Mouse (Mus musculus) splenic B cell, adult 2 months (primary cell): ENCODE data around the gene Fbxl20.

Experiments used
- DNase-seq: peaks from one replicate; pipeline ENCODE4 v3.0.0-alpha.2; 2011; ENCODE audit warnings: low read depth, low spot score
- H3K27me3 ChIP-seq: 2 replicates; pipeline ENCODE4 v1.6.1; 2012; ENCODE audit warnings: mild to moderate bottlenecking, low read length, moderate library complexity, mixed read lengths; ENCODE audit not compliant: control insufficient read depth, poor library complexity, insufficient read depth, severe bottlenecking
- H3K36me3 ChIP-seq: 2 replicates; pipeline ENCODE4 v1.6.1; 2012; ENCODE audit warnings: mild to moderate bottlenecking, low read length, moderate library complexity, mixed read lengths; ENCODE audit not compliant: control insufficient read depth, poor library complexity, insufficient read depth, severe bottlenecking

The Fbxl20 gene

DNA sequence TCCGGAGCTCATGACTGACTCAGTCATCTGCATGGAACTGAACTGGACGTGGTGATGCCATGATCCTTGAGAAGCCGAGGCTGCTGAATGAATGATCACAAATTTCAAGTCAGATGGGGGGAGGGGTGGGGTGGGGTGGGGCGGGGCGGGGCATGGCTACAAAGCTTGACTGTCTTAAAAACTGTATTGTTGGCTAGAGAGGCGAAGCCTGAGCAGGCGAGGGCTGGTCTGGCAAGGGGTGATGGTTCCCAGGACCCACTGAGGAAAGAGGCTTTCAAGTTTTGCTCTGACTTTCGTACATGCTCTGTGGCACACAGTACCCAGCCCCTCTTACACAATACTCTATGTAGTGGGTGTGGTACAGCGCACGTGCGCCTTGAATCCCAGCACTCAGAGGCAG lies 12.4 kb downstream of the Fbxl20 start:
- H3K27me3 ChIP-seq, result no peaks in the 10 kb centered on the region

DNA sequence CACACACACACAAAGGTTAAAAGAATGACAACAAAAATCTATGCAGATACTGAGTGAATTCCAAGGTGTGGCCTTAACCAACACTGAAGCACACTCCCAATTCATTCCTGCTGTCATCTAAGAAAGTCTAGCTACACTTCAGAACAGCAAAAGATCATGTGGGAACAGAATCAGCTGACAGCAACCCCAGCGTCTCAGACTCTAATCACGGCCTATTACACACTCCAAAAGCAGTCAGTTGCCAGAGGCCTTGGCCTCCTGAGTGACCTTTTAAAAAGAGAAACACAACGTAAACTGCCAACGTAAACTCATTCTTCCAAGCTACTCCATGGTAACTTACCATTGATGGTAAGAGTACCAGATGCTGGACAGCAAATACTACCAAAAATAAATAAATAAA lies 15.3 kb downstream of the Fbxl20 start:
- Histone ChIP-seq H3K27me3 (no peaks in the 10 kb centered on the region), H3K36me3 (no peaks in the 10 kb centered on the region)
- DNase-seq, result no peak

More for the DNA sequence above, 12.4 kb downstream of the Fbxl20 start:
- no peaks in the 10 kb centered on the region for H3K36me3 ChIP-seq
- no peak for DNase-seq

DNA sequence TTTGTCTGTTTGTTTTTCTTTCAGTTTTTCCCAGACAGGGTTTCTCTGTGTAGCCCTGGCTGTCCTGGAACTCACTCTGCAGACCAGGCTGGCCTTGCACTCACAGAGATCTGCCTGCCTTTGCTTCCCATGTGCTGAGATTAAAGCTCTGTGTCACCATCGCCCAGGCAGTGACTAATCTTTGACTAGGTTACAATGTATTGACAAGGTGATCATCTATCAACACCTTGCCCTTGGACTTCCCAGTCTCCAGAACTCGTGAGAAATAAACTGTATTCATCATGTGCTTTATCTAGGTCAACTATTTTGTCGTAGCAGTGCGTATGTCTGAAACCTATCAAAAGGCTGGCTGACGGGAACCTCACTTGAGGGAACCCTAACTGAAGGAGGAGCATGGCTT lies 26.8 kb downstream of the Fbxl20 start:
- Histone ChIP-seq H3K27me3 (no peaks in the 10 kb centered on the region), H3K36me3 (peaks cover 4% of the 10 kb centered on the region; the same call in 1 of the 2 replicates)
- no peak for DNase-seq

DNA sequence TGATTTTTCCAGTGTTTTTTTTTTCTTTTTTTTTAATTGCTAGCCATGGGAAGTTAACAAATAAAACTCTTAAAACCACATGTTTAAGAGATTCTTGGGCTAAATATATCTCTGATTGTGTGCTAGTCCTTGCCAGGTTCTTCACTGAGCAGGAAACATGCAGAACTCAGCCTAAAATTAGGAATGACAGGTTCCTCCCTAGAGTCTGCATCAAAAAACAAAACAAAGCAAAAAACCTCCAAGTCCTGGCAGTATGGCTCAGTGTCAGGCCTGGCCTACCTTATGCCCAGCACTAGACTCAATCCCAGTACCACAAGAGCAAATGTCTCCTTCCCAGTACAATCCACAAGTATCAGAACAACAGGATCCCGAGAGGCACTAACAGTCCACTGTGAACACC lies 35.8 kb downstream of the Fbxl20 start:
- Histone ChIP-seq H3K36me3 (no peaks in the 10 kb centered on the region; the same call in 1 of the 2 replicates), H3K27me3 (no peaks in the 10 kb centered on the region)
- no peak for DNase-seq

DNA sequence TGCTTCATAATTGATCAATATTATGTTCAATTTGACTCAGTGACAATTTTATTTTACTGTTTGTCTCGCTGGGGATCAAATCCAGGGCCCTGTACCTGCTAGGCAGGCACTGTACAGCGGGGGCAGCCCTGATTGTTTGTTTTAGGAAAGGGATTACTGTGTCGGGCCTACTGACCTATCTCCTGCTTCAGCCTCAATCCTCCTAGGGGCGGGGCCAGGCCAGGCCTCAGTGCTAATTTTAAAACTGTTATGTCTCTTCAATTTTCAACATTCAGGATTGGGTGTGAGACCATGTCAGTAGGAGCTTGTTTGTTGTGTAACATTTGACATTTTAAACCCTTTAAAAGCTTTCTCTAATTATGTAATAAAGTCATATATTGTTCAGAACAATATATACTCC lies 36.7 kb downstream of the Fbxl20 start:
- no peak for DNase-seq
- no peaks in the 10 kb centered on the region; the same call in 1 of the 2 replicates for H3K36me3 ChIP-seq
- H3K27me3 ChIP-seq, result no peaks in the 10 kb centered on the region

DNA sequence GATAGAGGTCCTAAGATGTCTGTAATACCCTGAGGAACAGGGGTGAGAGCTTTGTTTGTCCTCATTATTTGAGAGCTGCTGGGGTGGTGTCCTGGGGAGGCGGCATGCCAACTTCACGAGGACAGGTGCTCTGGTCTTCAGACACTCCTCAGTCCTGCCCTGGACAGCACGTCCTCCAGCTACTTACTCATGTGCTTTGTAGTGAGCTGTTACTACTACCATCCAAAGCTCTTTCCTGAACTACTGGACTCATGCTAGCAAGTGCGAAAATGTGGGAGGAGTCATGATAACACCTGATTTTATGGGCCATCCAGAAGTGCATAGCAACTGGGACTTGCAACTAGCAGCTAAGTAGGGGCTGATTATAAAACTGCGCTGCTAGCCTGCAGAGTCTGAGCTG lies 40.5 kb downstream of the Fbxl20 start:
- Histone ChIP-seq H3K36me3 (peaks cover 2% of the 10 kb centered on the region), H3K27me3 (no peaks in the 10 kb centered on the region)
- no peak for DNase-seq

DNA sequence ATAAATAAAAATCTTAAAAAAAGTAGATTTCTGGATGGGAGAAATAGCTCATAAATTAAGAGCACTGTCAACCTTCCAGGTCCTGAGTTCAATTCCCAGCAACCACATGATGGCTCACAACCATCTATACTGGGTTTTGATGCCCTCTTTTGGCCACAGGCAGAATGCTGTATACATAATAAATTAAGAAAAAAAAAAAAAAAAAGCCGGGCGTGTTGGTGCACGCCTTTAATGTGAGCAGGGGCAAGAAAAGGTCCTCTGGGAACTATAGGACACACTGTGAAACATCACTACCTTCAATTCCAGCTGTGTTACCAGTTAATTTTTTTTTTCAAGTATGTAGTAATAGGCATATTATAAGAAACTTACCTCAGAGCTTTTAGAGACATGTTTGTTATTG lies 48.9 kb downstream of the Fbxl20 start:
- H3K27me3 ChIP-seq, result no peaks in the 10 kb centered on the region
- peaks cover 10% of the 10 kb centered on the region for H3K36me3 ChIP-seq
- DNase-seq, result no peak

DNA sequence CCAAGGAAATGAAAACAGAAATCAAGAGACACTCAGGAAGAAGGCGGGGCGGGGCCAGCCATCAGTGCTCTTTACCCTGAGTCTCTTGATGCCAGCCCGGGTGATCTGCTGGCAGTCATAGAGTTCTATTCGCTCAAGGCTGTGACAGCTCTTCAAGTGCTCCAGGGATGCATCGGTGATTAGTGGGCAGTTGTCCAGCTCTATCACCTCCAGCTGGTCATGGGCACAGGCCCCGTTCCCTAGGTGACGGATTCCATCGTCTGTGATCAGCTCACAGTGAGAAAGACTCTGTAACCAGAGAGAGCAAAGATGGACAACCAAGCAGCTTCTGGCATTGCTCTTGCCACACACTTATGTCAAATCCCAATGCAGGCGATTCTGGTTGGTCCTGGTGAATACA lies 59.6 kb downstream of the Fbxl20 start:
- Histone ChIP-seq H3K36me3 (peaks cover 25% of the 10 kb centered on the region), H3K27me3 (no peaks in the 10 kb centered on the region)
- no peak for DNase-seq

DNA sequence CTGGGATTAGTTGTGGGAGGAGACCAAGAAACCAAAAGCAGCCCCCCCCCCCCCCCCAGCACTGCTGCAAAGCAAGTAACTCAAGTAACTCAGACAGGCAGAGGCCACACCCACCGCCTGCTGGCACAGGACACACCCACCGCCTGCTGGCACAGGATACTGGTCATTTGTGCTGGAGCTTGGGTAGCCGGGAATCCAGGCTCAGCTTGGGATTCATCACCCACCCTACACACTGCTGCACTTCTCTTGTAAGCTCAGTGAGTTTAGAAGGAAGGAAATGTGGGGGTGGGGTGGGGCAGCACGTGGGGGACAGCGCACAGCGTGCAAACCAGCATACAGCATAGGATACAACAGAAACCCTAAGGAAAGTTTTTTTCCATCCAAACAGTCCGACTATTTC lies 62.0 kb downstream of the Fbxl20 start:
- H3K36me3 ChIP-seq, result peaks cover 23% of the 10 kb centered on the region
- DNase-seq, result no peak
- H3K27me3 ChIP-seq, result no peaks in the 10 kb centered on the region

DNA sequence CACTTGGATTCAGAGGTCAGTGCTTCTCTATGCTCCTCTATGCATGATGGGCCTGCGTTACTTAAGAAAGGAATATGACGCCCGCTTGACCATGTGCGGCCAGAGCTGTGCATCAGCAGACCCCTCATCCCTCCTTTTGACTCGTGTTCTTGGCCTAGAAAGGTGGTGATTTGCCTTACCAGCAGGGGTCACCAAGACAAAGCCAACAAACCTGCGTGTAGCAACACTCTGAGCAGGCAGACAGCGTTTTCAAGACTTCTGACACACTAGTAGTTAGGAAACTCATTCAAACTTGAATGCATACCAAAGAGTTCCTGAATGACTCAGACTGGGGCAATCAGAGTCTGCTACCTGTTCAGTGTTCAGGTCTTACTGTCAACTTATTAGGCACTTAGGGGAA lies 63.6 kb downstream of the Fbxl20 start:
- Histone ChIP-seq H3K27me3 (no peaks in the 10 kb centered on the region), H3K36me3 (peaks cover 18% of the 10 kb centered on the region)
- DNase-seq, result no peak

DNA sequence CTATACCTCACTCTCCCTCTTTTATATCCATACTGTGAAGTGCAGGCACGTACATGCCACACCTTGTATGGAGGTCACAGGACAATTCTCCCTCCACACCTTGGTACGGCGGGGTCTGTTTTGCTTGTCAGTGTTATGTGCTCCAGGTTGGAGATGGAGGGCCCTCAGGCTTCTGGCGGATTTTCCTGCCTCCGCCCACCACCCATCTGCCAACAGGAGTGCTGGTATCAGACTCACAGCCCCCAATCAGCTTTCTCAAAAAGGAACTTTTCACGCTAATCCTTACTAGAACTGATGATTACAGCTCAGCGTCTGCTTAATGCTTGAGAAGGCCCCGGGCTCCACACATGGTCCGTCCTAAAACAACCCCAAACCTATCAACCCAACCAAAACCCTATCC lies 64.1 kb downstream of the Fbxl20 start:
- DNase-seq, result no peak
- H3K27me3 ChIP-seq, result no peaks in the 10 kb centered on the region

DNA sequence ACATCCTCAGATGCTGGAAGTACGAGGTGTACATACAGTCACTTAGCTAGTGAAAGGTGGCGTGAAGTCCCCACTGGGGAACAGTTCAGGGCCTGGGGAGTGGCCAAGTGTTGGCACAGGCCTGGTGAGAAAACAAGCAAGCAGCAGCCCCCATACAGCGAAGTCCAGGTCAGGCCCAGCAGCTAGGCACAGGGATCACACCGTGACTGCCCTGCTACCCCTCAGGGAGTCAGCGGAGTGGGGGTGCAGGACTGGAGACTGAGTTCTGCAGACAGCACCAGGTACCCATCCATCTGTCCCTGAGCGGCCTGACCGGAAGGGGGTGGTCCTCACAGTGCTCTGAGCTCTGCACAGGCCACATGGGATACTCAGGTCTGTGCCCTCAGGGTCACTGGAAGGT lies 67.5 kb downstream of the Fbxl20 start:
- 0 out of 2 replicates have a peak, but pooled peaks cover 2% of the 10 kb centered on the region for H3K36me3 ChIP-seq
- no peaks in the 10 kb centered on the region for H3K27me3 ChIP-seq
- DNase-seq, result no peak

More for the DNA sequence above, 64.1 kb downstream of the Fbxl20 start:
- peaks cover 18% of the 10 kb centered on the region for H3K36me3 ChIP-seq

DNA sequence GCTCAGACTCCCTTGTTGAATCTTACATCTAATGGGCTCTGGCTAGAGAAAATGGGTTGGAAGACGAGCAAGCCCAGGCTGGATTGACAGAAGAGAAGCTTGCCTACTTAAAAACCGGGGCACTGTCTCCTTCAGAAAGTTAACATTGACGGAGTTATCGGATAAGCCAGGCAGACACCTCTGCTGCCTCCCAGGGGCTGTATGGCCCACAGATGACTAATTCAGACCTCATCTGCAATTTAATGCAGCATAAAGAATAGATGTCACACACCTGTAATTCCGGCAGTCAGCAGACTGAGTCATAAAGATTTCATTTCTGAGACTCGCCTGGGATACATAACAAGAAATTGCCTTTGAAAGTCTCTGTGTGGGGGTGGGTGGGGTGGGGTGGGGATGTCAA lies 69.8 kb downstream of the Fbxl20 start:
- DNase-seq, result no peak
- 0 out of 2 replicates have a peak, but pooled peaks cover 2% of the 10 kb centered on the region for H3K36me3 ChIP-seq
- no peaks in the 10 kb centered on the region for H3K27me3 ChIP-seq

DNA sequence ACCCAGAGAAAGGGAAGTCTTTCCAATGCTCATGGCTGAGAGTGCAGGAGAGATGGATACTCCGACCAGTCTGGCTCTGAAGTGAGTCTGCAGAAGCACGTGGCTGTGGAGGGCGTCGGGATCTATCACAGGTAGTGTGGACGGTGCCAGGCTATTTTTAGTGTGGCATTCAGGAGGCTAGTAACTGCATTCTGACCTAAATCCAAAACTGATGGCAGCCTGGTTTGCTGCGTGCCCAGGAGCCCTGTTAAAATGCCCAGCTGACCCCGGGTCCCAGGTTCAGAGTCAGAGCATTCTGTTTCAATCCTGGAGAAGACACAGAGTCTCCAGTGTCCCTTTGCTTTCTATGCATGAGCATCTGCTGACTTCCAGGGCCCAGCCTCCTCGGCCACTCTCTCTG lies 73.1 kb downstream of the Fbxl20 start:
- no peaks in the 10 kb centered on the region for H3K27me3 ChIP-seq
- no peaks in the 10 kb centered on the region for H3K36me3 ChIP-seq
- no peak for DNase-seq

DNA sequence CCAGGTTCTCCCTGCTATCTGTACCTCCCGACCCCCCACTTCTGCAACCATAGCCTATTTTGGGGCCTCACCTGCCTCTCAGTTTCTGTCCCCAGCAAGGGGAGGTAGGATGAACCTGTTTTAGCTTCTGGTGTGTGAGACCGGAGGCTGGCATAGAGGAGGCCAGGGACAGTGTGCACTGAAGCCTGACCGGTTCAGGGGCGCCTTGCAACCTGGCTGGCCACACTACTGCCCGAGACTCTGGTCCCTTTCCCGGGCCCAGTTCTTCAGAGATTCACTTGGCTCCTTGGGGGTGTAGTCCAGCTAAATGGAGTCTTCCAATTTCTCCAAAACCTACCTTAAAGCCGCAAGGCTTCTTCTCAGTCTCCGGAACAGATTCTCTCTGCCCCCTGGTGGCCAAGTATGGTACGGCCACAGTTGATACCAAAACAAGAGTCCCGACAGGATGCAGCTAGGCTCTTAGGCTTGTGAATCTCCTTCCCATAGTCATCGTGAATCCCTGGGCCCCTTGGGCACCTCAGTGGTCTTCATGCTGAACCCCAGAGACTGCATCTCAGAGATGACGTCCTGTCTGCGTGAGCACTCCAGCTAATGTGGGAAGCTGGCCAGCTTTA lies 74.9 kb downstream of the Fbxl20 start:
- no peaks in the 10 kb centered on the region for H3K27me3 ChIP-seq
- H3K36me3 ChIP-seq, result no peaks in the 10 kb centered on the region
- peak; percentile 92 for DNase-seq

DNA sequence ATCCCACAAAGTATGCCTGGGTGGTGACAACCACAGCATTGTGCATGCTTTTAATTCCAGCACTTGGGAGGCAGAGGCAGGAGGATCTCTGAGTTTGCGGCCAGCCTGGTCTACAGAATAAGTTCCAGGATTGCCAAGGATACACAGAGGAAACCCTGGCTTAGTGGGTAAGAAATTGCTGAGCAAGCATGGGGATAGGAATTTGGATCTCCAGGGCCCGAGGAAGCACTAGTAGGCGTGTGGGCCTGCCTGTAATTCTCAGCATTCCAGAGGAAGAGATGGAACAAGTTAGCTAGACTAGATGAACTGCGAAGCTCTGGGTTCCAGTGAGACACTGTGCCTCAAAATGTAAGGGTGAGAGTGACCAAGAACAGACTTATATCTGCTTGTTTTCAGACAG lies 76.8 kb downstream of the Fbxl20 start:
- no peak for DNase-seq
- no peaks in the 10 kb centered on the region for H3K36me3 ChIP-seq
- H3K27me3 ChIP-seq, result no peaks in the 10 kb centered on the region
